Mouse (Mus musculus) activated CD4-positive, CD25-positive, alpha-beta regulatory T cell, adult 4 months (primary cell): Measurements from ENCODE around the gene Celf2. TPM values are rescaled to one million over a fixed set of nuclear protein-coding genes. Genes with fewer than 3 reads are reported as not detected.

ENCODE experiments used
- ATAC-seq: one replicate; pipeline ENCODE4 v1.8.0; 2017
- polyA plus RNA-seq, 2 experiments: library from polyadenylated mRNA; unstranded; fragments of 100-300 nt; shearing (Covaris generic); gene quantifications; one replicate each; pipeline ENCODE4 v1.2.1; 2017

Gene Celf2
- polyA plus RNA-seq, 2 experiments from 2014 or later, result 182 to 204 TPM

DNA sequence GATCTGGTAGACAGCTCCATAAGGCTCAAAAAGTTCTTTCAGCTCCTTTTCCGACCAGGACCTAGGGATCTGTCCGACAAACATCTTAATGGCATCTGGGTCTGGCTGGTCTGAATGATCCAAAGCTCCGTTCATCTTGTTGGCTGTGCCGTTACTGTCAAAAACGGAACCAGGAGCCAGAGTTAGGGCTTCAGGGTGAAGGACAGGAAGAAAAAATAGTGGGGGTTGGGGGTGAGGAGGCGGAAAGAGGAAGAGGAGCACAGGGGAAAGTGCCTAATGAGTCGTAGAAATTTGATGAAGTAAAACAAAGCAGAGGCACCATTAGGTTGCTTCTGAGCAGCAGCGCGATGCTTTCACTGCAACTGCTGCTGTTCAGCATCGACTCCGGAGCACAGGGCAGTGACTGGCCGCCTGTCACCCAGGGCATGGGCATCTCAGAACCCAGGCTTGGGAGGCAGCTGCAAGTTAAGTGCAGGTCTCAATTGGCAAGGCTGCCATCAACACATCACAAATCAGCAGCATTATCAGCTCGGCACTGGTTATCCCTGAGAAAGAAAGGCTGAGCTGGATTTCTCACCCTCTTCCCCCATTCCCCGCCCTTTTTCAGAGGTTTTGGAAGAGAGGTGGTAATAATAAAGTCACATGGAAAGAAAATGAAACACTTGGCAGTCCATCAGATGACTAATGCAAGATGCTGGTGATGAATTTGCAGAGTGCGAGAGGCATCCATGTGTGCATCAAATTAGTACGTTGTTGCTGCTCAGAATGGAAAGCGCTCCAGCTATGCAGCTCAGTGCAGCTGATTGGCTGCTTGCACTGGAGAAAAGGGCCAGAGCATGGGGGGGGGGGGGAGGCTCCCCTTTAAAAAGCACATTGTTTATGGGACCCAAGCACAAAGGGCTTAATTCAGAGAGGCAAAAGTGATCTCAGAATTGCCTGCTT is 787.6 kb downstream of the Celf2 start:
- peak; percentile 12 for ATAC-seq

DNA sequence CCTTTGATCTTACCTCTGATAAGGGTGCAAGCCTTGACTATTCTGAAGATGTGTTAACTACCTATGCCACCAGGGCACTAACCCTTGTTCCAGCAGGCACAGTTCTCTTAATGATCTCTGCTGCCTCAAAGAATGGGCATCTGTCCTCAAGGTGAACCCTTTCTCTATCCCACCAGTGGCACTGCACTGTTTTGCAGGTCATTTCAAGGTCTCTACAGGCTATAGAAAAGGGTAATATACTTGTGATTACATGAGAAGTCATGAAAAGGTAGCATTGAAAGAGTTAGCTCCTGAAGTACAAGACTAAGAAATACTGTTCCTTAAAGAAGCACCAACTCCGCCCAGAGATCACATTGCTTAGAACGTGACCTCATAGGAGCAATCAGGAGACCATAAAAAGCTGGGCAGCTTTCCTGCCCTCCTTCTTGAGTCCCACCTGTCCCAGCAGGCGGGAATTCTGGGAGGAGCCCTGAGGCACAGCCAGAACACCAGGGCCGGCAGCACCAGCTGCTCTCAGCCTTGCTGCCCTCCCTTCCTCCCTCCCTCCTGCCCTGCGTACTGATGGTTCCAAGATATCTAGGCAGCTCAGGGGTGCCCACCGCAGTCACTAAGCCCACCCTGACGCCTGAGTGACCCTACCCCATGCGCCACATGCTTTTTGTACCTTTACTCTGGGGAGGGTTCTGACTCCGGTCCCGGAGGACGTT is 788.5 kb downstream of the Celf2 start:
- peak; percentile 66 for ATAC-seq

DNA sequence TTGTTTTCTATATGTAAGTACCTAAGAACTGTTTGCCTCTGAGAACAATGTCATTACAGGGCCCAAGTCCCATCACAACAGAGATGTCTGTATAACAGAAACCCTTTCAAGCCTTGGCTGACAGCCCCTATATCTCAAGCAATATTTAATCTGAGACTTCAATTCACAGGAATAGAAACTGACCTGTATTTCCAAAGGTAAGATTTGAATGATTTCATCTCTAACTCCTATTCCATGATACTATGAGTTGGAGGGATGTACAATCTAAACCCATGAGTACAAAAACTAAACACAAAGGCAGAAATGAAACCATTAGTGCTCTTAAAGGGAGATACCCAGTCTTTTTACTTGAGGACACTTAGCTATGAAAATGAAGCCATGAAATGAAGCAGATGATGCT is 790.5 kb downstream of the Celf2 start:
- no peak for ATAC-seq

DNA sequence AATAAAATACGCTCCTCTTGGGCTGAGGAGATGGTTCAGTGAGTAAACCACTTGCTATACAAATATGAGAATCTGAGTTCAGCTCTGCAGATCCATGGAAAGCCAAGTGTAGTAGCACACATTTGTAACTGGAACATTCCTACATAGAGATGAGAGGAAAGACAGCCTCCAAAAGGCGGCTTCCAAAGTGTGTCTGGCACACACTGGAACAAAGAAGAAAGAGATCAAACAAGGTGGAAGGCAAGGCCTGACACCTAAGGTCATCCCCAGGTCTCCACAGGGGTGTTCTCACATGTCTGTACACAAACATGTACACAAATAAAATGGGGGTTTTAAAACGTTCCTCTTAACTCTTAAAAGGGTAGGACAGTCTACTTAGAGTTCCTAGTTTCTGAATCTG is 791.4 kb downstream of the Celf2 start:
- ATAC-seq, result no peak

DNA sequence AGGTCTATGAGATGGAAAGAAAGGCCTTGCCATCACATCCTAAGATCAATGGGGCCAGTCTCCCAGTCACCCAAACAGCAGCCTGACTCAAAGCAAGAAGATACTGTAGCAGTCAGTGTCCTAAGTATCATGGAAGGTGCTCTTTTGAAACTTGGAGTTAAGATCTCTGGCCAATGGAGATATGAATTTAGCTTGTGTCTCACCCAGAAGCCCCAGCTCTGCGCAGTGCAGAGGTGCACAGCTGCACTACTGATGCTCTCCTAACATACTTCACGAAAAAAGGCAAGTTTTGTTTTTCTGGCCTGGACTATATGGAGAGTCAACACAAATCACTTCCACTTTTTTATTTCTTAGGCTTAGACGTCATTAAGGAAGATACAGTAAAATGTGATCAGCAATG is 793.8 kb downstream of the Celf2 start:
- ATAC-seq, result no peak

DNA sequence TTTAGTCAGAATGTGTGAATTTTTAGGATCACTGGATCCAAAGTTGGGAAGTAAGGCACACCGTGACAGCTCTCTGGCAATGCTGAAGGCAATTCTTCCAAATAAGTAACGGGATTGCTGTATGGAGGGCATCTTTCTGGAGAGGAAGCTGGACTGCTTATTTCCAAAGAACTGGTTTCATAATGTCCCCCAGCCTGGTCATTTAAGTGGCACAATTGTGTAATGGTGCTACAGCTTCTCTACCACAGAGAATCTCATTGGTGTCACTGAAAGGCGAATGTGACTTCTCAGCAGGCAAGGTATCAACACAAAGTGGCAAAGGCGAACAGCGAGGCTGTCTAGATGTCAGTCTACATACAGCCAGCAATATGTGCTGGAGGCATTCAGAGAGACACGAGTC is 795.8 kb downstream of the Celf2 start:
- ATAC-seq, result no peak

DNA sequence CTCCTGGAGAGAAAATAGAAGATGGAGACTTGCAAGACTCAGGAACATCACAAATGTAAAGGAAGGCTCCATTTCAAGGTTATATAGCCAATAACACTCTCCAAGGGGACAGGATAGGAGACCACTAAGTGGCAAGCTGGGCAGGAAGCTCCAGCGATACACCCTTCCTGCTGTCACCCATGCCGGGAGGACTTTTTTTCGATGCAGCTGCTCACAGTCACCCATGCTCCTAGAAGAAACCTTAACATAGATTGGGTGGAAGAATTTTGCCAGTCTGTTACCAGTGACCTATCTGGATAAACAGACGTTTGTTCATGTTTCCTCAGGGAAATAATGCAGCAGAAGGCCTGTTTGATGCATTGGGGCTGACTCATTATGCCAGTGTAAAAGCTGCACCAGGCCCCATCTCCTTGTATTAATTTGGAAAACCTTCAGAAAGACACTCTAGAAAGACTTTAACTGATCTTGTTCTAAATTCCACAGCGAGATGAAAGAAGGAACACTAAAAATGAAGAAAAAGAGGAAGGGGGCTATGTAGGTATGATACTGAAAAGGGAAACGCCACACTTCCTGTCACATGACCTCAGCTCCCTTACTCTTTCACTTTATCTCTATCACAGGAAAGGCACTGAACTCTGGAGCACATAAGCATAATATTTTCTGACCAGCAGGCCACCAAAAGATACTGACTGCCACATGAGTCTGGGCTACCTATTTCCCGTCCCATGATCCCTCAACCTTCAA is 798.5 kb downstream of the Celf2 start:
- ATAC-seq, result peak; percentile 65

DNA sequence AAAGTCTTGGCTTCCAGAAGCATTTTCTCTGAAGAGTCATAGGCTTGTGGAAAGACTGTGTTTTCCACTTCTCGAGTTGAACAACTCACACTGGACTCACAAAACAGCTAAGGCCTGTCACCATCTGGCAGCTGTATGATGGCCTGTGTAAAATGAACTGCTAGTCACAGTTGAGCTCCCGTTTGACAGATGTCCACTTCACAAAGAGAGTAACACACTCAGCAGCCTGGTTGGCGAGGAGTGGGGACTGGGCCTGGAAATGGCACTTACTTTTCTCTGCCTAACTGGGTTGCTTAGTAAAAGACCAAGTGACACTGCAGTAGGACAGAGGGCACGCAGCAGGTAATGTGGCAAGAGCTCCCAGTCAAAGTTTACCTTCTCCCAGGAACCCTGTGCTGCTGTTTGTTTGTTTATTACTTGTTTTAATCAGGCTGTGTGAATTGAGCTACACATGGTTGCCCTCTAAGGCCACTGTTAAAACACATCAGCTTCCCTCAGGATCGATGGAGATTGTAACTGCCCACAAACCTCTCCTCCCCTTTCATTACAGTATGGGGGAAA is 801.3 kb downstream of the Celf2 start:
- ATAC-seq, result no peak

DNA sequence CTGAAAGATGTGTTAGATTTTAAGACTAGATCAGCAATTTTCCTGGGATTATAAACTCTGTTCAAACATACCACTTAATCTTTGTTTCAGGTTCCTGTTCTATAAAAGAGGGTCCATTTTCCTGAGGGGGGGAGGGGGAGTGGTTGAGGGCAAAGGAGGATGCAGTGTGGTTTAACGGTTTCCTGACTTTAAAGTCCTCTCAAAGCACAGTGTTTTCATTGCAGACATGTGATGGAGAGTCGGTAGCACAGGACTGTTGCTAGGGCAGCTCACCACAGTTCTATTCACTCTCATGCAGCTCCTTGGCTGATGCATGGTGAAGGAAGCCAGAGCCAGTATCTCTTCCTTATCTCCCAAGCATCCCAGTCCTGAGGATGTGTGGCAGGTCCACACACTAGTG is 802.1 kb downstream of the Celf2 start:
- ATAC-seq, result peak; percentile 77

DNA sequence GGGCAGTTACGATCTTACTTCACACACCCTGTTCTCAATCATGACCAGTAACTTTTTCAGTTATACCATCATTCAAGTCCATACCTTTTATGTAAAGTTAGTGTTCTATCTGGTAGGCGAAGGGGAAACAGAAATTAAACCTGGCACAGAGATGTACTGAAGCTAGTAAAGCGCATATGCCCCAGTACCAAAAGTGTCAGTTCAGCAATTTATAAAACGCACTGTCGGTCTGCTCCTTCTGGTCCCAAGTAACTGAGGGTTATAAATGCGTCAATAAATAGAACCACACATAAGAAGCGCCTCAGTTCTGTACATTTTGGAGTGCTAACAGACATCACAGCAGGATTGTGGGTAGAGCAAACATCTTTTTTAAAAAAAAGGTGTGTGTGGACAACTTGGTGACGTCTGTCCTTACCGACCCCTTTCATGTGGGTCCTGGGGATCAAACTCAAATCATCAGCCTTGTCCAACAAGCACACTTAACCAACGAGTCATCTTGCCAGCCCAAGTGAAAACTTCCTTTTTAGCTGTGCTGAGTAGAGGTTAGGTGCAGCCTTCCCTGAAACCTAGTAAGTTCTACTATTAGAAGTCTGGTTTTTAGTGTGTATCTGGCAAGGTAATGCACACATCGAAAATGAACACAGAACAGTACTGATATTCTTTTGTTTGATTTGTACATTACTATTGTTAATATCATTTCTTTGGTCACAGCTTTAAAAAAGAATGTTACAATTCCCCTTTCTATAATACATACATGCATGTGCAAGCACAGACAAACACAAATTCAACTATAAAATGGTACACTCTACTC is 803.2 kb downstream of the Celf2 start:
- ATAC-seq, result peak; percentile 8

DNA sequence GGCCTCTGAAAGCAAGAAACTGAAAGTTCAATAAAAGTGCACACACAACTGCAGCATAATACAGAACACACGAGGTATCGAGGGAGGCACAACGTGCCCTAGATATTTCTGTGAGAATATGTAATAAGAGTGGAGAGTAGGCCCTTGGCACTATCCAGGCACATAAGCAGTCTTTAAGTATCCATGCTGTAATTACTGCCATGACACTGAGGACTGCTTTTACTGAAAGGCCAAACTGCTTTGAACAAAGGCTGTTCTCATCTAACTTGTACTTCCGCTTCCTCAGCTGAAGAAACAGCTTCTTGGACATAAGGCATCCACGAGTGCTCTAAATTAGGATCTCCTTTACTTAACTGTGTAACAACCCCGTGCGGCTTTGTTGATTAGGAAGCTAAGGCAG is 803.9 kb downstream of the Celf2 start:
- ATAC-seq, result peak; percentile 24

DNA sequence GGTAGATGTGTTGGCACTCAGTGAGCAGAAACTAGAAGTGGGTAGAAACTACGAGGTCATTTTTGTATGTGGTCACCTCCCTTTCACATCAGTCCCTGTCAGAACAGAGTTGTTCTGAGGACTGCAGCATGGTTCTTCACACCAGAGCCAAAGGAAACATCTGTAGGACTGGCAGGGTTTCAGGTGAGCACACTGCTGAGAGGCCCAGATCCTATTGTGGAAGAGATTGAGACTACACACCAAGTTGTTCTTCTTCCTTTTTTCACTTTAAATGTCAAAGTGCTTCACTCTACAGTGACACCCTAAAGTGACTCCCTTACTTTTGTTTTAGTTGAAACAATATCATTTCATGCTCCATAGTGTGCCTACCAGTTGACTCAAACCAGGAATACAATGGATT is 804.6 kb downstream of the Celf2 start:
- ATAC-seq, result no peak

DNA sequence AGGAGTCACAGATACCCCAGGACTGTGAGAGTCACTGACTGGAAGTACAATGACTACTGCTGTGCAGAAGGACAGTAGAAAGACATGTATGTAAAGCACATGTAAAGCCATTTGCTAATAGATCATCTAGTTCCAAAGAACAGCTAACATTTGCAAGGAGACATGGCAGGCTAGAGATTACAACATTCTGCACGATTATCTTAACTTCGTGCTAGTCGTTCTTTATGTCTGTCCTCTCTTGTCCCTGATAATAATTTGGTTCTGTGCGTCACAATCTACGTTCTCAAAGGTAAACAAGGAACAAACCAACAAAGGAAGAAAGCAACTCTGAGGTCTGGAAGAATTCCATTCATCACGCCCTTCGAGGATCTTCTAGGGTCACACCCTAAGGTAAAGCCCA is 805.0 kb downstream of the Celf2 start:
- no peak for ATAC-seq

DNA sequence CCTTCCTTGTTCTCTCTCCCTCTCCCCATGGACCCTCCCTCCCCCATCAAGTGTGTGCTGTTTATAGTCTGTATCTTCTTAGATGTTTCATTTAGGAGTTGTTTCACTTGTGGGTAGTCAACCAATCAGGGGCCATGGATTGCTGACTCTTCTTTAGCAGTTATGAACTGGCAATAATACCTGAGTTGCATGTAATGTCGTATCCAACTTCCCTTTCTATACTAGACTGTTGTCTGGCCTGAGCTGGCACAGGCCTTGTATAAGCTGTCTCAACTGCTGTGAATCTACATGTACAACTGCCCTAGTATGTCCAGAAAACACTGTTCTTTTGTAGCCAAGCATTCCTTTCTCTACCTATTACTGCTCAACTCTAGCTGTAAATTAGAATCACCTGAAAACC is 813.0 kb downstream of the Celf2 start:
- peak; percentile 25 for ATAC-seq

DNA sequence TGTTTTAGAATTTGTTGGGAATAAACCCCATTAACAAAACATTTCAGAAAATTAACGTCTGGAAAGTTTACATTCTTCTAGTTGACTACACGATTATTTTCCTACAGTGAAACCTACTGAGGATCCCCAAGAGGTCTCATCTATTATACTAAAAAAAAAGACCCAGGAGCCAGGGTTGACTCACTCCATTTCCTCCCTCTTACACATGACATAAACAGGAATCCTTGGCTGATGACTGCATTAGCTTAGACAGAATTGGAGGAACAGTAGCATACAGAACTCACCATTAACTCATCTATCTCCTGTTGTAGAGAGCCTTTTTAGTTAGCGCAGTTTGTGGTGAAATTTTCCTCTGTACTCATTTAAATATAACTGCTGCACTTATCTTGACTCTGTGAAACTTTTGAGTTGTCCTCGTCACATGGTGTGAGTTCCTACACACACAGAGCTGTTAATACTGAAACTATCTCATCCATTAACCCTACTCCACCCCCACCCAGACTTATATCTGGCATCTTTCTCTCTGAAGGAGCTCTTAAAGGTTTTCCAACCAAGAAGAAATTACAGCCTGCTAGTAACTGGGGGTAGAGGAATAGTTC is 813.9 kb downstream of the Celf2 start:
- peak; percentile 60 for ATAC-seq

DNA sequence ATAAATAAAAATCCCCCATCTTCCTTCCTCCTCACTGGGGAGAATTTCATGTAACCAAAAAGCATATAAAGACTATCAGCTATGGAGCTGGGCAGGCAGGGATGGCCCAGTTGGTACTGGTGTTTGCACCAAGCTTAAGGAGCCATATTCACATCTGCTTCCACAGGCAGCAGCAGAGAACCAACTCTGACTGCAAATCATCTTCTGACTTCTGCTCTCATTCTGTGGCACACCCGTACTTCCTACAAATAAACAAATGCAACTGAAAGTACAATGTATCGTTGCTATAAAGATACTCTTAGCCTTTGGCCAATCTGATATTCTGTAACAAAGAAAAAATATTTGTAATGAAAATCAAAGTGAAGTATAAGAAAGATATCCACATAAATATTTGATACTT is 819.7 kb downstream of the Celf2 start:
- ATAC-seq, result no peak

DNA sequence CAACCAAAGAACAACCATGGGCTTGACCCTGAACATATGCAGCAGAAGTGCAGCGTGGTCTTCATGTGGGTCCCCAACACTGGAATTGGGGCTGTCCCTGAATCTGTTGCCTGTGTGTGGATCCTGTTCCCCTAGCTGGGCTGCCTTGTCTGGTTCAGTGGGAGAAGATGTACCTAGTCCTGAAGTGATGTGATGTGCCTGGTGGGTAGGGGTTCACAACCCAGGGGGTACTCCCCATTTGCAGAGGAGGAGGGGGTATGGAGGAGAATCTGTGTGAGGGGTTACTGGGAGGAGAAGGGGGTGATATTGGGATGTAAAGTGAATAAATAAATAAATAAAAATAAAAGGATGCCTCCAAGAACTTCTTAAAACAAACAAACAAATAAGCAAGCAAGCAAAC is 831.1 kb downstream of the Celf2 start:
- no peak for ATAC-seq

DNA sequence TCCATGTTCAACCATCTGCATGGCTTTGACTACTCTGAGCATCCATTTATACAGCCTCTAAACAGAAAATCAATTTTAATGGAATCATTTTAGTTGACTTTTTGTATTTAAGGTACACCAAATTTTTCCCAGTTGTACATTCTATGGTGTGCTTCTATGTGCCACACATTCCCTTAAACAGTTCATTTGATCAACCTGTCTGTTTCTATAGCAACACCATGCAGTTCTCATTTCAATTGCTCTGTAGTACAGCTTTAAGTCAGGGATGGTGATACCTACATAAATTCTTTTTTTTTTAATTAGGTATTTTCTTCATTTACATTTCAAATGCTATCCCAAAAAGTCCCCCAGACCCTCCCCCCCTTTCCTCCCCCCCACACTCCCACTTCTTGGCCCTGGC is 831.9 kb downstream of the Celf2 start:
- no peak for ATAC-seq

DNA sequence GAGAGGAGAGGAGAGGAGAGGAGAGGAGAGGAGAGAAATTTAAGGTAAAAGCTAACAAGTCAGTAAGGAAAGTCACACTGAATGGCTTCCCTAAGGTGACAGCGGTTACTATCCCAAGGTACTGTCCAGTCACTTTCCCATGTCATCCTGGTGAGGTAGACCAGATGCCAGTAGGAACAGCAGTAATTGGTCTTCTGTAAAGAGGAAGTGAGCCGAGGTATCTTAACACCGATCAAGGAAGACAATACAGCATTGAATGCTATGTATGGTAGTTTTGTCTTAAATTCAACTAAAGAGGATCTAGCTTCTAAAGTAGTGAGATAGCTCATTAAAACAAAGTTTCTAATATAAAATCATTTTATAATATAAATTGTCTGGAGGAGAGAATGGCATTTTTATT is 835.0 kb downstream of the Celf2 start:
- ATAC-seq, result no peak

DNA sequence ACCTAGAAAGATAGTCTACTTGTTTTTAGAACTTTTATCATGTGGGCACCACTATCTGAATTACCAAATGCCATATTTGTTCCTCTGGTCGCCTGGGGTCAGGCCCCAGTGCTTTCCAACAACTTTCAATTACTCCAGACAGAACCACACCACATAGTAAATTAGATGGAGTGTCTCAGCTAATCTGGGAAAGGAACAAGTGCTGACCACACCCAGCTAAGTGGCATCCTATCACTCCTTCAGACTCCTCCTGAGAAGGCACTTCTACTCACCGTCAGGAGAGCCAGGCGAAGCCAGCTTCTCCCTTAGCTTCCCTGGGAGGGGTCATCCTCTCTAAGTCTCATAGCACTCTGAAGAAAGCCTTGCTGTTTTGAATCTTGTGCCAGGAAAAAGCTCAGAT is 835.9 kb downstream of the Celf2 start:
- ATAC-seq, result no peak

DNA sequence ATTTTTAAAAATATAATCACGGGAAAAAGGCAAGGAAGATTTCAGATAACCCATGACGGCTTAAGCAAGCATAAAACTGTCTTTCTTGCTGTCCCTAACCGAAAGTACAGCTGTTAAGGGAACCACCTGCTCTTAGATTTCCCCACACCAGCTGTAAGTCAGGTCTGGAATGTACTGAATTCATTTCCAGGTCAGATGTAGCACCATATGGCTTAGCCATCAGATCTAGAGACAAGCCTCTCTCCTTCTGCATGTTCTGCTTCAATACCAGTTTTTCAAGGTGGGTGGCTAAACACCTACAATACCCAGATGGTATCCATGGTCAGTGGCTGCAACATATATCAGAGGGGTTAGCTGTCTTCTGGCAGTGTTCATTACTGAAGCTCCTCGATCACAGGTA is 841.8 kb downstream of the Celf2 start:
- no peak for ATAC-seq

DNA sequence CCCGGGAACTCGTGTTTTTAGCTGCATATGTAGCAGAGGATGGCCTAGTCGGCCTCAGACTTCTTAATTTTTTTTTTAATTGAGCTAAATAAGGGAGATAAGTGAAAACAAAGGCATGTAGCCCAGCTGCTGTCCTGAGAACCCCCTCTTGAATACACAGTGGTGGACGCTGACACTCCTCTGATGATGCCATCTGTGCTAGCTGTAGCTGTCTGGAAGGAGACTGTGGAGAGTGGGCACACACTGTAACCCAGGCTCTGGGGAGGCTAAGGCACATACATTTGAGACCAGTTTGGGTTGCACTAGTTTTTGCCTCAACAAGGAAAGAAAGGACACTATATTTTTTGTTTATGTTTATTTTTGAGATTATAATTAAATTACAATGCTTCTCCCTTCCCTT is 849.5 kb downstream of the Celf2 start:
- no peak for ATAC-seq
